Comparison of ENCODE assay signal across 8 mouse cellular contexts in genomic region chr4:41097871-41098576, GRCm38 (mm10). TPM values are rescaled to one million over a fixed set of nuclear protein-coding genes. Genes with fewer than 3 reads are reported as not detected.
A peak's percentile ranks its signal among the peaks of the same experiment; 100 is the strongest.
DNase-seq lines count a peak whose midpoint lies in the region; ATAC-seq and TF ChIP-seq lines count a peak whose summit lies in the region.

Gene Aqp3 (minus strand): TSS chr4:41098183.

- H3K4me3 ChIP-seq in forebrain, embryonic 15.5 days = peak within 1 kb of the TSS; percentile 47
- H3K4me3 ChIP-seq in lung, embryonic 14.5 days (ENCODE audit: low read depth, low read length) = peak within 1 kb of the TSS; percentile 36

- peak; percentile 57; the same call in 1 of the 2 replicates for ATAC-seq in forebrain, embryonic 15.5 days (replicated peaks)
- peak; percentile 33; the same call in 1 of the 2 replicates for ATAC-seq in lung, embryonic 14.5 days (ENCODE audit: insufficient read depth)
- ATAC-seq in neutrophil, adult 5-6 weeks (ENCODE audit: extremely low read depth, insufficient number of reproducible peaks, low FRiP score, poor library complexity, severe bottlenecking) = peak; percentile 27

- peak; percentile 44 to 62 for DNase-seq in CD8-positive naive resting alpha-beta T cell, adult 2 months (ENCODE audit: low read depth in 2 of 2, low spot score in 2 of 2)
- DNase-seq in T-cell, adult 2 months (ENCODE audit: low spot score) = peak; percentile 58
- DNase-seq in kidney, adult 18-20 months = peak; percentile 74
- DNase-seq in lung, embryonic 14.5 days = peak; percentile 62
- DNase-seq in yolk sac, embryonic 10.5 days (ENCODE audit: low spot score) = peak; percentile 78
- no peak for DNase-seq in layer of hippocampus, postnatal 36 days

- H3K36me3 ChIP-seq in forebrain, embryonic 15.5 days = no peaks in the 10 kb centered on the region
- no peaks in the 10 kb centered on the region for H3K36me3 ChIP-seq in lung, embryonic 14.5 days (ENCODE audit: insufficient read depth)

- peaks cover 18% of the 10 kb centered on the region; the same call in 1 of the 2 replicates for H3K27me3 ChIP-seq in forebrain, embryonic 15.5 days
- H3K27me3 ChIP-seq in lung, embryonic 14.5 days (ENCODE audit: insufficient read depth, low read length) = peaks cover 21% of the 10 kb centered on the region

- under 1% methylated on average over 42 of the region's 42 CpGs for WGBS in forebrain, embryonic 15.5 days
- WGBS in lung, embryonic 14.5 days = under 1% methylated on average over 41 of the region's 42 CpGs

- TF ChIP-seq CTCF in lung, embryonic 14.5 days (IDR thresholded peaks at IDR 0.05; ENCODE audit: low read depth) = peak; percentile 28; the same call in 1 of the 2 replicates

- H3K4me2 ChIP-seq in forebrain, embryonic 15.5 days (replicated peaks) = peak within 1 kb of the TSS; percentile 95
- peak within 1 kb of the TSS; percentile 77 for H3K4me2 ChIP-seq in lung, embryonic 14.5 days

- H3K9me3 ChIP-seq in forebrain, embryonic 15.5 days = no peaks in the 10 kb centered on the region
- H3K9me3 ChIP-seq in lung, embryonic 14.5 days (ENCODE audit: low read depth, low read length) = no peaks in the 10 kb centered on the region

- H3K9ac ChIP-seq in forebrain, embryonic 15.5 days (replicated peaks) = peak within 1 kb of the TSS; percentile 52
- H3K9ac ChIP-seq in lung, embryonic 14.5 days = peak within 1 kb of the TSS; percentile 40; the same call in 1 of the 2 replicates

- H3K4me1 ChIP-seq in forebrain, embryonic 15.5 days = peaks cover 13% of the 10 kb centered on the region
- peaks cover 11% of the 10 kb centered on the region; the same call in 1 of the 2 replicates for H3K4me1 ChIP-seq in lung, embryonic 14.5 days (ENCODE audit: insufficient read depth)

- no peak within 1 kb of the TSS for H3K27ac ChIP-seq in forebrain, embryonic 15.5 days (replicated peaks)
- no peak within 1 kb of the TSS for H3K27ac ChIP-seq in lung, embryonic 14.5 days (ENCODE audit: low read depth)

RNA-seq across cellular contexts. Expression of gene Aqp3, which starts in this region (rescaled TPM):
- 0.51 TPM in 1 of 2 replicates, not detected in the other for polyA plus RNA-seq in forebrain, embryonic 15.5 days (2015; fragmentation: Nextera tagmentation; extraction: Ambion mirVana)
- polyA plus RNA-seq in lung, embryonic 14.5 days (2014; fragmentation: Nextera tagmentation; extraction: Ambion mirVana) = 0.24 and 0.51 TPM in 2 replicates
- 0.86 and 1.2 TPM in 2 replicates for total RNA-seq in neutrophil, adult 5-6 weeks (2017)
- total RNA-seq in layer of hippocampus, postnatal 36 days (2021) = not detected

Comparison
In these comparisons a context has a peak if more than half of its experiments do, and no peak if none do; other contexts are left out.
1. Peak in ATAC-seq, H3K4me3 ChIP-seq, H3K9ac ChIP-seq and H3K4me2 ChIP-seq in forebrain, embryonic 15.5 days; RNA of the gene not detected or under 1 TPM.
2. Peak in DNase-seq, ATAC-seq, H3K4me3 ChIP-seq, H3K9ac ChIP-seq and H3K4me2 ChIP-seq in lung, embryonic 14.5 days; RNA of the gene not detected or under 1 TPM.
3. DNase-seq: peak in CD8-positive naive resting alpha-beta T cell, adult 2 months (2 of 2), T-cell, adult 2 months (single experiment), kidney, adult 18-20 months (single experiment) and yolk sac, embryonic 10.5 days (single experiment); none in layer of hippocampus, postnatal 36 days (0 of 2).
4. Peak in every context shown above with its lines, with median percentiles within 50 percentile points of each other: ATAC-seq.